Mouse (Mus musculus) kidney, postnatal 0 days (tissue): Measurements from ENCODE around the gene Cradd. TPM values are rescaled to one million over a fixed set of nuclear protein-coding genes. Genes with fewer than 3 reads are reported as not detected.

ENCODE experiments used
- ATAC-seq: fragments of 200-750 bp; cut with Nextera tagmentation; replicated peaks from 2 replicates; pipeline ENCODE4 v1.8.0; 2017; ENCODE audit warnings: low read depth, moderate number of reproducible peaks, moderate TSS enrichment, moderate library complexity; ENCODE audit not compliant: low FRiP score
- DNase-seq: peaks from one replicate; pipeline ENCODE4 v3.0.0-alpha.2; 2016; ENCODE audit warnings: low spot score
- H3K27ac ChIP-seq: fragments of 300-500 bp; sonication (generic); 2 replicates; pipeline ENCODE4 v1.5.1; 2014; ENCODE audit warnings: mild to moderate bottlenecking
- H3K27me3 ChIP-seq: fragments of 300-500 bp; sonication (generic); 2 replicates; pipeline ENCODE4 v1.6.1; 2014; ENCODE audit warnings: low read length, mixed read lengths; ENCODE audit not compliant: insufficient read depth
- H3K36me3 ChIP-seq: fragments of 300-500 bp; sonication (generic); 2 replicates; pipeline ENCODE4 v1.6.1; 2014; ENCODE audit warnings: low read length, mixed read lengths; ENCODE audit not compliant: insufficient read depth
- H3K4me1 ChIP-seq: fragments of 300-500 bp; sonication (generic); replicated peaks from 2 replicates; pipeline ENCODE4 v1.6.1; 2014; ENCODE audit warnings: antibody characterized with exemption, low read length, mixed read lengths; ENCODE audit not compliant: insufficient read depth
- H3K4me2 ChIP-seq: fragments of 300-500 bp; sonication (generic); 2 replicates; pipeline ENCODE4 v1.6.1; 2014; ENCODE audit warnings: mild to moderate bottlenecking, low read length, moderate library complexity, mixed read lengths
- H3K4me3 ChIP-seq: fragments of 300-500 bp; sonication (generic); replicated peaks from 2 replicates; pipeline ENCODE4 v1.5.1; 2014; ENCODE audit warnings: low read depth, low read length
- H3K9ac ChIP-seq: fragments of 300-500 bp; sonication (generic); 2 replicates; pipeline ENCODE4 v1.6.1; 2014; ENCODE audit warnings: low read depth, low read length
- H3K9me3 ChIP-seq: fragments of 300-500 bp; sonication (generic); replicated peaks from 2 replicates; pipeline ENCODE4 v1.6.1; 2016; ENCODE audit warnings: low read length, inconsistent platforms, mixed read lengths
- CTCF ChIP-seq: IDR thresholded peaks from 2 replicates; pipeline ENCODE4 v1.5.1; 2016; ENCODE audit warnings: antibody characterized with exemption, low read depth, mild to moderate bottlenecking, moderate library complexity
- WGBS: fragments of 180-500 bp; shearing (Covaris S2); extraction: QIAGEN DNeasy Blood & Tissue Kit; methylation state at CpG from one replicate; pipeline ENCODE4 v1.1.7; 2014; 5-methylcytosine and 5-hydroxymethylcytosine counted together
- polyA plus RNA-seq: library from polyadenylated mRNA; unstranded; fragments of >200 nt; fragmentation: Nextera tagmentation; extraction: Ambion mirVana; gene quantifications from 2 replicates; pipeline ENCODE4 v1.2.1, GENCODE M21; 2015

Gene Cradd
- polyA plus RNA-seq, 1 experiment from 2014 or later = 10.5 TPM

DNA sequence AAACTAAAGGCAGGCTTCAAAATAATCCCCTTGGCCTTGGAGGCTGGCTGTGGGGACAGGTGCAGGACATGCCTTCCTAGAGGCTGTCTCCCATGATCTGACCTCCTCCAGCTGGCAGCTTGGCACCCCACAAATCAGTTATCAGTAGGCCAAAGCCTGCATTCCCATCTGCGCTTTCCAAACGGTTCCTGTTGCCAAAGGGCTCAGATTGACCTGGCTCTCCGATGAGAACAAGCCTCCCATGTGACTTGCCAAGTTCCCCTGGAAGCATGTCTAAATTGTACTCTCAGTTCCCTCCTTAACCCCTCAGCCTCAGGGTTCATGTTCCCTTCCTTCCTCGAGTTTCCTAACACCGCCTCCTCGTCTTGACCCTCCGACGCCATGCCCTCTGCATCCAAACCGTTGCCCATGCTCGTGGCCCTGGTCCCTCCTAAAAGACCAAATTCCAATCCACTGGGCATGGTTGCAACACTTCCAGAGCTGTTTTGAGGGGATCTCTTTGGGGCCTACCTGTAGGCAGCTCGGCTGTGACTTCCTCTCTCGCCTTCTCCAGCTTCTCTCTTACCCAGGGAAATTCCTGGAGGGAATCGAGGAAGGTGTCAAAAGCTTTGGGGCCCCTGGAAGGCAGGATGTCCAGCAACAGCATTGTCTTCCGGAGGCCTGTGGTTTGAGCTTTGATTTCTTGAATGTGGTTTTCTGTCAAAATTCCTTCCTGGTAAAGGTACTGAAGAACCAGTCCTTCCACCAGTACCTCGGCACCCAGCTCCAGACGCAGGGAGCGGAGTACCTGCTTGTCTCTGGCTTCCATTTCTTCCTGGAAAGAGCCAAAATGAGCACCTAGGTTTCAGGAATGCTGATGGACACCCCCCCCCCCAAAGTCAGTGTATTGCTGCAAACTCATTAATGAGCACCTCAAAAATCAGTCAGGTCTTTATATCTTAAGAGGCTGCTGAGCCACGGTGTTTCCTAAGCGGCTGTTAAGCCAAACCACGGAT is 1.6 kb downstream of the Cradd start:
- ATAC-seq (no peak), DNase-seq (no peak)
- H3K9ac ChIP-seq = no peak overlapping the region
- 48% methylated on average over 20 of the region's 20 CpGs for WGBS
- H3K27ac ChIP-seq = no peak overlapping the region
- no peak overlapping the region for H3K4me3 ChIP-seq
- no peaks in the 10 kb centered on the region for H3K27me3 ChIP-seq
- H3K36me3 ChIP-seq = no peaks in the 10 kb centered on the region
- peak overlapping the region; percentile 87 for H3K4me2 ChIP-seq
- TF ChIP-seq CTCF = no peak
- H3K4me1 ChIP-seq = peaks cover 10% of the 10 kb centered on the region; the same call in 1 of the 2 replicates
- H3K9me3 ChIP-seq = no peaks in the 10 kb centered on the region

- Histone ChIP-seq H3K4me1 (peaks cover 10% of the 10 kb centered on the region; the same call in 1 of the 2 replicates), H3K4me2 (no peak overlapping the region), H3K36me3 (no peaks in the 10 kb centered on the region), H3K27ac (no peak overlapping the region), H3K9me3 (no peaks in the 10 kb centered on the region), H3K27me3 (no peaks in the 10 kb centered on the region), H3K9ac (no peak overlapping the region), H3K4me3 (no peak overlapping the region)
- DNase-seq (no peak), ATAC-seq (no peak)
- WGBS = 89% methylated on average over 13 of the region's 13 CpGs
- no peak for TF ChIP-seq CTCF
Observed at GRCm38 (mm10) chr10:95319001-95319400, 4.9 kb downstream of the Cradd start.

DNA sequence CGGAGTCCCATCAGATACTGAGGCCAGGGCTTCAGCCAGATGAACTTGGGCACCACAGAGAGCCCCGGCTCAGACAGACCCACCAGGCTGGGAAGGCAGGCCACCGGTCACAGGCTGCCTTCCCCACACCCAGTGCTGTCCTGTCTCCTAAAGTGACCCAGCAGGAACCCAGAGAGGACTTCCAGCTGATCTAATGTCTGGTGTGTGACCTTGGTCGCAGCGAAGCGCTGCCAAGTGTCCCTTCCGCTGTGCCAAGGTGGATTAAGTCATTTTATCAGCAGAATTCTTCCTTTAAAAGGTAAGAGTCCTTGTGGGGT is 5.6 kb downstream of the Cradd start:
- Histone ChIP-seq H3K9ac (no peak overlapping the region), H3K4me1 (peaks cover 10% of the 10 kb centered on the region; the same call in 1 of the 2 replicates), H3K27ac (no peak overlapping the region), H3K4me2 (no peak overlapping the region), H3K4me3 (no peak overlapping the region), H3K36me3 (no peaks in the 10 kb centered on the region), H3K27me3 (no peaks in the 10 kb centered on the region), H3K9me3 (no peaks in the 10 kb centered on the region)
- 89% methylated on average over 7 of the region's 7 CpGs for WGBS
- no peak for TF ChIP-seq CTCF
- DNase-seq = no peak
- ATAC-seq = no peak

DNA sequence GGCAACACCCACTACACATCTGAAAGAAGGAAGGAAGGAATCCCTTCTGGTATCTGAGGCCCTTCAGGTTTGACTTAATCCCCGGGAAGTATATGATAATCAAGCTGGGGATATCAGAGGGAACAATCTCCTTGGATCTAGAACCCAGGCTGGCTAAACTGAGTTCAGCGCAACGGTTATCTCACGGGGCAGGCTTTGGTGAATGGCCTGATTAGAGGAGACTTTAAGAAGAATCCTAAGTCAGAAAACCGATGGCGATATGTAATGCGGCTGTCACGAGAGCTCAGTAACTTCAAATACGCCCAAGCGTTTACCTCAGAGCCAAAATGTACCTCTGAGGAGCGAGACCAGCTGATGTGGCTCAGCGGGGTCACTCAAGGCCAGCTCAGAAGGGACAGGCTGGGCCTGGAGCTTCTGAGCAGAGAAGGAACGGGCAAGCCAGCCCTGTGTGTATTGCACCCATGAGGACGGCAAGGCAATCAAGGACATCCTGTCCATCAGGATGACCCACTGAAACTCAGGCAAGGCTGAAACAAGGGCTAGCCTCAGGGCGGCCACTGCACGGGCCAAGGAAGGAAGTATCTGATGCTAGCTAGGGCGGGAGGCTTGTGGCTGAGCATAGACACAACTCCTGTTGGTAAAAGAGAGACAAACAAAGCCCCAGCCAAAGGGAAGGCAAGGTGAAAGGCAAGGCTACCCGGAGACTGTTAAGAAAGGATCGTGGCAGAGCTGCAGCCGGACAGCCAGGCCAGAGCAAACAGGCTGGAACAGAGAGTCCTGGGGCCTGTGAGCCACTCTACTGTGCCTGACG is 6.1 kb downstream of the Cradd start:
- H3K27me3 ChIP-seq = no peaks in the 10 kb centered on the region
- no peak for ATAC-seq

DNA sequence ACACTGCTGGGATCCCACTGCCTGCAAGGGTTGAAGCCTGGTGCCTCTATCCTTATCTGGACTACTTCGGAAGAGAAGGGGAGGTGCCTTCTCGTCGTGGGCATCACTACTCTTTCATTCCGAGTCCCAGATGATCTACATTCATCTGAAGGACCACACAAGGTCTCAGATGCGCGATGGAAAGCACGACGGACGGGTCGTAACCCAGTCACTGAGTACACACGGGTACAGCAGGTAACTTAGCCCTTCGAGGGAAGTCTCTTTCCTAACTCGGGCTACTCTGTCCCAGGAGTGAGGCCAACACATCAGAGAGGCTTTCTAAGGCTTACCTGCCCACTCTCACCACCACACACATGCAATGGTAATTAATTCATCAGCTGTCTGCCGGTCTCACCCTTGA is 6.8 kb downstream of the Cradd start:
- Histone ChIP-seq H3K4me2 (no peak overlapping the region), H3K4me1 (0 out of 2 replicates have a peak, but pooled peaks cover 1% of the 10 kb centered on the region), H3K36me3 (no peaks in the 10 kb centered on the region), H3K4me3 (no peak overlapping the region), H3K9me3 (no peaks in the 10 kb centered on the region), H3K9ac (no peak overlapping the region), H3K27ac (no peak overlapping the region), H3K27me3 (no peaks in the 10 kb centered on the region)
- no peak for TF ChIP-seq CTCF
- no peak for ATAC-seq
- 80% methylated on average over 14 of the region's 14 CpGs for WGBS
- DNase-seq = no peak

More for the DNA sequence above, 6.1 kb downstream of the Cradd start:
- Histone ChIP-seq H3K36me3 (no peaks in the 10 kb centered on the region), H3K9ac (no peak overlapping the region), H3K4me2 (no peak overlapping the region), H3K27ac (no peak overlapping the region), H3K9me3 (no peaks in the 10 kb centered on the region), H3K4me1 (peaks cover 8% of the 10 kb centered on the region; the same call in 1 of the 2 replicates), H3K4me3 (no peak overlapping the region)
- no peak for DNase-seq
- no peak for TF ChIP-seq CTCF
- 90% methylated on average over 21 of the region's 21 CpGs for WGBS

- no peak for TF ChIP-seq CTCF
- 62% methylated on average over 9 of the region's 9 CpGs for WGBS
- H3K9ac ChIP-seq = no peak overlapping the region
- H3K36me3 ChIP-seq = no peaks in the 10 kb centered on the region
- H3K27ac ChIP-seq = no peak overlapping the region
- ATAC-seq (no peak), DNase-seq (no peak)
- no peaks in the 10 kb centered on the region for H3K27me3 ChIP-seq
- no peak overlapping the region for H3K4me2 ChIP-seq
- H3K4me3 ChIP-seq = no peak overlapping the region
- H3K9me3 ChIP-seq = no peaks in the 10 kb centered on the region
- no peaks in the 10 kb centered on the region for H3K4me1 ChIP-seq
Observed at GRCm38 (mm10) chr10:95316675-95317074, 7.3 kb downstream of the Cradd start.
